8 mouse cellular contexts compared by ENCODE assay signal in the genomic region with DNA sequence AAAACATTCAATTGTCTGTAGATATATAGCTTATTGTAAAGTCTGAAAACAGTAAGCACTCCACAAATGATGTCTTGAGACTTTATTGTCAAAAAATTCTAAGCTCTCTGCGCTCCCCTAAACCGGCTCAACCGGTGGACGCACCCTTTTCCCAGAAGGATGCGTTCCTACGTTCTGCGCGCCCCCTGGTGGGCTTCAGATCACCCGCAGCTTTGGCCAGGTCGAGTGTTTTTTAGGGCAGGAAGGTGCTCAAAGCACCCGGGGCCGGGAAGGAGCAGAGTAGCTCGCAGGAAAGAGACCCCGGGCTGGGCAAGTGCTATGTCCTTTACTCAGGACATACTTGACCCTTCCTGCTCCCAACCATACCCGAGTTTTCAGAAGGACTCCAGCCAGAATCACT. TPM values are rescaled to one million over a fixed set of nuclear protein-coding genes. Genes with fewer than 3 reads are reported as not detected.
DNase-seq lines count a peak whose midpoint lies in the region; ATAC-seq and TF ChIP-seq lines count a peak whose summit lies in the region.

No protein-coding gene starts in this region.

- ATAC-seq in forebrain, embryonic 16.5 days, result peak; percentile 51
- peak; percentile 58 for ATAC-seq in neural tube, embryonic 14.5 days (ENCODE audit: low read depth)

- intact Hi-C loops in heart, postnatal 25 days (cut with DNase I), result loop anchor here (1.0 to 5.0 kb wide), 2 partner anchors 15 to 78 kb away; no protein-coding TSS in a partner anchor

- DNase-seq in ES-CJ7 (ENCODE audit: low read depth, low spot score), result peak; percentile 97
- peak; percentile 91 to 95 for DNase-seq in cerebellum, adult 18-20 months
- peak; percentile 86 for DNase-seq in heart, postnatal 25 days (ENCODE audit: low spot score)
- peak; percentile 83 to 85 for DNase-seq in layer of hippocampus, adult 2 months (ENCODE audit: low spot score in 2 of 2)
- peak; percentile 94 for DNase-seq in lung, adult 2 months
- DNase-seq in testis, postnatal 10 days (ENCODE audit: low spot score), result peak; percentile 96

- peak; percentile 45; the same call in 1 of the 2 replicates for TF ChIP-seq POLR2A in lung, adult 2 months (IDR thresholded peaks at IDR 0.05; ENCODE audit: borderline replicate concordance, extremely low read depth, low read depth, low read length)

- H3K36me3 ChIP-seq in forebrain, embryonic 16.5 days (ENCODE audit: control insufficient read depth, insufficient read depth), result no peaks in the 10 kb centered on the region
- no peaks in the 10 kb centered on the region for H3K36me3 ChIP-seq in neural tube, embryonic 14.5 days (ENCODE audit: control insufficient read depth, insufficient read depth, low read length)

- peak overlapping the region; percentile 97 for H3K4me2 ChIP-seq in forebrain, embryonic 16.5 days (ENCODE audit: low read length)
- H3K4me2 ChIP-seq in neural tube, embryonic 14.5 days (ENCODE audit: low read depth, low read length), result peak overlapping the region; percentile 86

- peak; percentile 70 for TF ChIP-seq CTCF in layer of hippocampus, adult 2 months (conservative IDR thresholded peaks at IDR 0.05)
- TF ChIP-seq CTCF in lung, adult 2 months (IDR thresholded peaks at IDR 0.05; ENCODE audit: insufficient read depth, low read length), result peak; percentile 84

- H3K9me3 ChIP-seq in forebrain, embryonic 16.5 days (ENCODE audit: control insufficient read depth, low read length), result no peaks in the 10 kb centered on the region
- no peaks in the 10 kb centered on the region for H3K9me3 ChIP-seq in neural tube, embryonic 14.5 days (ENCODE audit: control insufficient read depth, low read length)

- H3K4me3 ChIP-seq in forebrain, embryonic 16.5 days (replicated peaks; ENCODE audit: low read length), result peak overlapping the region; percentile 74
- H3K4me3 ChIP-seq in layer of hippocampus, adult 2 months, result peak overlapping the region; percentile 68
- H3K4me3 ChIP-seq in lung, adult 2 months (replicated peaks; ENCODE audit: extremely low read depth, low read depth, low read length), result peak overlapping the region; percentile 55
- H3K4me3 ChIP-seq in neural tube, embryonic 14.5 days (ENCODE audit: low read depth, low read length), result peak overlapping the region; percentile 48

- peaks cover 30% of the 10 kb centered on the region for H3K4me1 ChIP-seq in forebrain, embryonic 16.5 days (replicated peaks; ENCODE audit: control insufficient read depth, insufficient read depth, low read length)
- H3K4me1 ChIP-seq in lung, adult 2 months (ENCODE audit: control insufficient read depth, insufficient read depth, low read length), result peaks cover 19% of the 10 kb centered on the region
- peaks cover 14% of the 10 kb centered on the region for H3K4me1 ChIP-seq in neural tube, embryonic 14.5 days (ENCODE audit: control insufficient read depth, insufficient read depth, low read length)

- H3K27ac ChIP-seq in forebrain, embryonic 16.5 days (ENCODE audit: low read length), result peak overlapping the region; percentile 82
- H3K27ac ChIP-seq in layer of hippocampus, adult 2 months, result peak overlapping the region; percentile 86
- peak overlapping the region; percentile 78 for H3K27ac ChIP-seq in neural tube, embryonic 14.5 days (ENCODE audit: low read depth, low read length)

- peaks cover 10% of the 10 kb centered on the region; the same call in 1 of the 2 replicates for H3K27me3 ChIP-seq in forebrain, embryonic 16.5 days (replicated peaks; ENCODE audit: control insufficient read depth, insufficient read depth, low read length)
- no peaks in the 10 kb centered on the region for H3K27me3 ChIP-seq in neural tube, embryonic 14.5 days (ENCODE audit: control insufficient read depth, insufficient read depth, low read length)

- under 1% methylated on average over 15 of the region's 15 CpGs for WGBS in forebrain, embryonic 16.5 days
- WGBS in lung, adult 2 months, result under 1% methylated on average over 15 of the region's 15 CpGs
- under 1% methylated on average over 15 of the region's 15 CpGs for WGBS in neural tube, embryonic 14.5 days

- H3K9ac ChIP-seq in forebrain, embryonic 16.5 days (replicated peaks; ENCODE audit: low read depth, low read length), result peak overlapping the region; percentile 59
- H3K9ac ChIP-seq in neural tube, embryonic 14.5 days (replicated peaks; ENCODE audit: low read depth, low read length), result peak overlapping the region; percentile 53

RNA-seq across cellular contexts. Expression of a gene that starts 0.6 kb away (rescaled TPM):
- 31.3 and 39.8 TPM in 2 replicates for polyA plus RNA-seq in forebrain, embryonic 16.5 days (2015; fragmentation: Nextera tagmentation; extraction: Ambion mirVana)
- total RNA-seq in heart, postnatal 25 days (2021), result 1 to 10 TPM; 2.0 to 2.1 TPM
- total RNA-seq in layer of hippocampus, adult 2 months (2021), result 1 to 10 TPM; 9.2 to 10.0 TPM
- polyA plus RNA-seq in lung, adult 2 months (2012; rRNA removed), result 9.5 and 10.5 TPM in 2 replicates
- 25.5 and 31.2 TPM in 2 replicates for polyA plus RNA-seq in neural tube, embryonic 14.5 days (2014; fragmentation: Nextera tagmentation; extraction: Ambion mirVana)

RNA-seq across cellular contexts. Expression of a gene that starts 11.3 kb away (rescaled TPM):
- polyA plus RNA-seq in forebrain, embryonic 16.5 days (2015; fragmentation: Nextera tagmentation; extraction: Ambion mirVana), result 7.6 and 8.2 TPM in 2 replicates
- total RNA-seq in heart, postnatal 25 days (2021), result 10 to 100 TPM; 13.8 to 17.2 TPM
- 10 to 100 TPM; 57.7 to 63.0 TPM for total RNA-seq in layer of hippocampus, adult 2 months (2021)
- 80.8 and 125 TPM in 2 replicates for polyA plus RNA-seq in lung, adult 2 months (2012; rRNA removed)
- polyA plus RNA-seq in neural tube, embryonic 14.5 days (2014; fragmentation: Nextera tagmentation; extraction: Ambion mirVana), result 5.4 and 8.4 TPM in 2 replicates

RNA-seq across cellular contexts. Expression of a gene that starts 20.2 kb away (rescaled TPM):
- 79.9 and 85.8 TPM in 2 replicates for polyA plus RNA-seq in forebrain, embryonic 16.5 days (2015; fragmentation: Nextera tagmentation; extraction: Ambion mirVana)
- total RNA-seq in heart, postnatal 25 days (2021), result 10 to 100 TPM; 45.2 to 48.2 TPM
- 10 to 100 TPM; 43.0 to 46.9 TPM for total RNA-seq in layer of hippocampus, adult 2 months (2021)
- 27.4 and 30.4 TPM in 2 replicates for polyA plus RNA-seq in lung, adult 2 months (2012; rRNA removed)
- 45.7 and 48.0 TPM in 2 replicates for polyA plus RNA-seq in neural tube, embryonic 14.5 days (2014; fragmentation: Nextera tagmentation; extraction: Ambion mirVana)

RNA-seq across cellular contexts. Expression of a gene that starts 20.4 kb away (rescaled TPM):
- 1,287 and 1,394 TPM in 2 replicates for polyA plus RNA-seq in forebrain, embryonic 16.5 days (2015; fragmentation: Nextera tagmentation; extraction: Ambion mirVana)
- total RNA-seq in heart, postnatal 25 days (2021), result 100 to 1,000 TPM; 650 to 659 TPM
- total RNA-seq in layer of hippocampus, adult 2 months (2021), result 100 to 1,000 TPM; 323 to 345 TPM
- polyA plus RNA-seq in lung, adult 2 months (2012; rRNA removed), result 93.2 and 117 TPM in 2 replicates
- polyA plus RNA-seq in neural tube, embryonic 14.5 days (2014; fragmentation: Nextera tagmentation; extraction: Ambion mirVana), result 1,214 and 1,252 TPM in 2 replicates

RNA-seq across cellular contexts. Expression of a gene that starts 20.6 kb away (rescaled TPM):
- not detected in 2 replicates for polyA plus RNA-seq in forebrain, embryonic 16.5 days (2015; fragmentation: Nextera tagmentation; extraction: Ambion mirVana)
- total RNA-seq in heart, postnatal 25 days (2021), result not detected
- not detected for total RNA-seq in layer of hippocampus, adult 2 months (2021)
- not detected in 2 replicates for polyA plus RNA-seq in lung, adult 2 months (2012; rRNA removed)
- polyA plus RNA-seq in neural tube, embryonic 14.5 days (2014; fragmentation: Nextera tagmentation; extraction: Ambion mirVana), result not detected in 2 replicates

Comparison
In these comparisons a context has a peak if more than half of its experiments do, and no peak if none do; other contexts are left out.
1. Peak in every context shown above with its lines: DNase-seq, ATAC-seq, H3K4me3 ChIP-seq and H3K27ac ChIP-seq.